Mouse (Mus musculus) CH12.LX (cell line): ENCODE measurements around the gene Btn1a1. TPM values are rescaled to one million over a fixed set of nuclear protein-coding genes. Genes with fewer than 3 reads are reported as not detected.

Source experiments
- DNase-seq: peaks from one replicate; pipeline ENCODE4 v3.0.0-alpha.2; 2013; ENCODE audit errors: extremely low read depth
- H3K27ac ChIP-seq: 2 replicates; pipeline ENCODE4 v1.5.1; 2012; ENCODE audit warnings: low read depth, mild to moderate bottlenecking, control low read depth, moderate library complexity; ENCODE audit not compliant: insufficient read depth
- H3K27me3 ChIP-seq: replicated peaks from 2 replicates; pipeline ENCODE3; 2012; ENCODE audit warnings: inconsistent platforms
- H3K36me3 ChIP-seq, 2 experiments: replicated peaks in 1 of 2; 2 replicates each; pipeline versions ENCODE3 to v1.6.1; 2012; ENCODE audit warnings: inconsistent platforms in 1 of 2, low read length in 1 of 2, mild to moderate bottlenecking in 1 of 2, mixed read lengths in 1 of 2, moderate library complexity in 1 of 2; ENCODE audit not compliant: control insufficient read depth in 1 of 2, insufficient read depth in 1 of 2
- H3K4me1 ChIP-seq, 2 experiments: 2 replicates each; pipeline ENCODE4 v1.6.1; 2012; ENCODE audit warnings: inconsistent platforms in 1 of 2, moderate library complexity in 1 of 2; ENCODE audit not compliant: insufficient read depth in 2 of 2, control insufficient read depth in 1 of 2
- H3K4me2 ChIP-seq: 2 replicates; pipeline ENCODE4 v1.6.1; 2012; ENCODE audit warnings: low read depth, mild to moderate bottlenecking, control low read depth; ENCODE audit not compliant: poor library complexity, insufficient read depth, severe bottlenecking
- H3K4me3 ChIP-seq, 3 experiments: fragments of 150-350 bp in 1 of 3; sonication (generic) in 1 of 3; replicated peaks in 1 of 3; 2 replicates each; pipeline versions ENCODE3 to v1.5.1; 2011 to 2012; ENCODE audit warnings: low read depth in 2 of 3, low read length in 2 of 3, mild to moderate bottlenecking in 2 of 3, moderate library complexity in 2 of 3, control low read depth in 1 of 3, improper control_type of control experiment in 1 of 3, inconsistent platforms in 1 of 3, mixed read lengths in 1 of 3; ENCODE audit not compliant: poor library complexity in 1 of 3
- H3K79me2 ChIP-seq: replicated peaks from 2 replicates; pipeline ENCODE4 v1.6.1; 2012; ENCODE audit warnings: mild to moderate bottlenecking, moderate library complexity; ENCODE audit not compliant: control insufficient read depth, poor library complexity, insufficient read depth, severe bottlenecking; ENCODE audit errors: extremely low read depth
- H3K9ac ChIP-seq: 2 replicates; pipeline ENCODE4 v1.6.1; 2012; ENCODE audit warnings: low read depth, mild to moderate bottlenecking, control low read depth, moderate library complexity; ENCODE audit not compliant: insufficient read depth
- H3K9me3 ChIP-seq: replicated peaks from 2 replicates; pipeline ENCODE3; 2012; ENCODE audit warnings: low read length, inconsistent platforms, mixed read lengths
- KAT2A ChIP-seq: IDR thresholded peaks from 2 replicates; pipeline ENCODE4 v1.6.1; 2012; ENCODE audit warnings: low read length, improper control_type of control experiment, inconsistent platforms; ENCODE audit not compliant: insufficient replicate concordance
- MEF2A ChIP-seq: IDR thresholded peaks from 2 replicates; pipeline ENCODE4 v1.6.1; 2014; ENCODE audit warnings: low read depth, mild to moderate bottlenecking, inconsistent platforms, low read length, improper control_type of control experiment, borderline replicate concordance
- SIN3A ChIP-seq: IDR thresholded peaks from 2 replicates; pipeline ENCODE4 v1.6.1; 2012; ENCODE audit warnings: low read length, improper control_type of control experiment, inconsistent platforms
- TBP ChIP-seq: conservative IDR thresholded peaks from 2 replicates; pipeline ENCODE4 v1.6.1; 2011; ENCODE audit warnings: low read depth, low read length, improper control_type of control experiment
- UBTF ChIP-seq: IDR thresholded peaks from 2 replicates; pipeline ENCODE4 v1.6.1; 2012; ENCODE audit warnings: low read depth, mild to moderate bottlenecking, inconsistent platforms, low read length, improper control_type of control experiment, moderate library complexity
- USF1 ChIP-seq: IDR thresholded peaks from 2 replicates; pipeline ENCODE4 v1.6.1; 2014; ENCODE audit warnings: low read depth, mild to moderate bottlenecking, inconsistent platforms, low read length, improper control_type of control experiment
- dilution Hi-C: fragments of 300-500 bp; cut with MboI; formaldehyde crosslinking; loops from 2 replicates; pipeline ENCODE4 v1.14.3; 2020; ENCODE audit warnings: low sequenced_read_pairs; ENCODE audit not compliant: extremely low pct_unique_long_range_greater_than_20kb, extremely low pct_ligation_motif_present
- in situ Hi-C: fragments of 300-500 bp; cut with MboI; formaldehyde crosslinking; loops from 3 replicates; pipeline ENCODE4 v1.14.3; 2019; ENCODE audit warnings: low sequenced_read_pairs, low pct_ligation_motif_present, low pct_unique_long_range_greater_than_20kb, mixed read lengths
- polyA plus RNA-seq: library from polyadenylated mRNA; unstranded; fragments of >175 nt; gene quantifications from 2 replicates; pipeline ENCODE4 v1.2.1, GENCODE M21; 2012; ENCODE audit warnings: low read depth; ENCODE audit not compliant: insufficient read length
- total RNA-seq, 2 experiments: library from RNA; depleted of rRNA; stranded (reverse); fragments of 300-350 nt in 1 of 2; fragments of >200 nt in 1 of 2; gene quantifications; 2 replicates each; pipeline ENCODE4 v1.2.3; 2012 to 2014

The Btn1a1 gene
- total and polyA plus RNA-seq, 3 experiments = 0.20 to 0.51 (median 0.21) TPM

DNA sequence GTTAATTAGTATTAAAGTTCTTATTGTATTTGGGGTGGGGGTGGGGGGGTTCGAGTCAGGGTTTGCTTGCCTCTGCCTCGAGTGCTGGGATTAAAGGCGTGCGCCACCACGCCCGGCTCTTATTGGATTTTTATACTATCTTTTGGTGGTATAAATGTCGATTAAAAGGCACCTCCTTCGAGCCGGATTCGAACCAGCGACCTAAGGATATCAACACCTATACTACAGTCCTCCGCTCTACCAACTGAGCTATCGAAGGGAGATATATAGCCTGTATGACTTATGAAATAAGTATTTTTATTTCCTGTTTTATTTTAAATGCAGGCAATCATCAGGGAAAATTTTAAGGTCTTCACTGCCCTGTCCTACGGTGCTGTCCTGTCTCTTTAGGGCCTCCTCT is 38.8 kb downstream of the Btn1a1 start:
- peak overlapping the region; percentile 30; the same call in 1 of the 2 replicates for H3K9ac ChIP-seq
- no peaks in the 10 kb centered on the region for H3K27me3 ChIP-seq
- peak overlapping the region; percentile 63 for H3K4me2 ChIP-seq
- no peaks in the 10 kb centered on the region for H3K9me3 ChIP-seq
- peak; percentile 90 for DNase-seq
- in situ Hi-C loops (loop anchor here (10.0 to 25.0 kb wide), 3 partner anchors 1382 to 1565 kb away; partner anchors contain the start of genes Hist1h2ag, Hist1h2bj, Hist1h4i and Zfp184), dilution Hi-C loops (no loop called here)
- H3K36me3 ChIP-seq = peaks cover 7 to 8% of the 10 kb centered on the region in 2 experiments
- H3K4me1 ChIP-seq = peaks cover 5 to 28% of the 10 kb centered on the region in 2 experiments
- H3K79me2 ChIP-seq = peaks cover 21% of the 10 kb centered on the region
- H3K27ac ChIP-seq = peak overlapping the region; percentile 77
- H3K4me3 ChIP-seq = peak overlapping the region; percentile 36 to 45 (median 38)
- TF ChIP-seq TBP (peak; percentile 99), SIN3A (no peak)

- peak; percentile 94 for DNase-seq
- Histone ChIP-seq H3K27ac (peak overlapping the region; percentile 76; the same call in 1 of the 2 replicates), H3K4me3 (peak overlapping the region; percentile 40 to 48 (median 44)), H3K4me1 (peaks cover 5 to 29% of the 10 kb centered on the region in 2 experiments), H3K9ac (peak overlapping the region; percentile 54), H3K27me3 (no peaks in the 10 kb centered on the region), H3K9me3 (no peaks in the 10 kb centered on the region), H3K36me3 (peaks cover 12 to 13% of the 10 kb centered on the region in 2 experiments), H3K79me2 (peaks cover 26% of the 10 kb centered on the region), H3K4me2 (peak overlapping the region; percentile 47; the same call in 1 of the 2 replicates)
- dilution Hi-C loops (no loop called here), in situ Hi-C loops (loop anchor here (10.0 to 25.0 kb wide), 3 partner anchors 1382 to 1564 kb away; partner anchors contain the start of genes Hist1h2ag, Hist1h2bj, Hist1h4i and Zfp184)
- TF ChIP-seq KAT2A (no peak), MEF2A (no peak), TBP (peak; percentile 100)
Observed at GRCm38 (mm10) chr13:23426335-23426734, 39.4 kb downstream of the Btn1a1 start.

GRCm38 (mm10) chr13:23425505-23425904 is 40.2 kb downstream of the Btn1a1 start:
- Histone ChIP-seq H3K4me3 (peak overlapping the region; percentile 40 to 84 (median 48)), H3K27ac (peak overlapping the region; percentile 76)
- in situ Hi-C loops = loop anchor here (10.0 to 25.0 kb wide), 3 partner anchors 1381 to 1563 kb away; partner anchors contain the start of genes Hist1h2ag, Hist1h2bj, Hist1h4i and Zfp184

More at GRCm38 (mm10) chr13:23425505-23425904, 40.2 kb downstream of the Btn1a1 start:
- Histone ChIP-seq H3K36me3 (peaks cover 20 to 21% of the 10 kb centered on the region in 2 experiments), H3K9me3 (no peaks in the 10 kb centered on the region), H3K79me2 (peaks cover 26% of the 10 kb centered on the region), H3K4me1 (peaks cover 5 to 29% of the 10 kb centered on the region in 2 experiments), H3K9ac (peak overlapping the region; percentile 54), H3K4me2 (peak overlapping the region; percentile 80), H3K27me3 (no peaks in the 10 kb centered on the region)
- peak; percentile 96 for DNase-seq
- dilution Hi-C loops = no loop called here
- TF ChIP-seq UBTF (no peak), USF1 (no peak), TBP (peak; percentile 100)
